Comparison of ENCODE assay signal across 21 mouse cellular contexts in genomic region chr7:120941214-120941613, GRCm38 (mm10). TPM values are rescaled to one million over a fixed set of nuclear protein-coding genes. Genes with fewer than 3 reads are reported as not detected.
"Had no signal": no experiment of that assay in that cellular context is flagged by ENCODE, and none has a peak within 500 bp of the region (broad histone marks: within the 10 kb centered on the region; RNA-seq: fewer than 3 reads in every experiment).

No protein-coding gene starts in this region.

- H3K4me1 ChIP-seq: lung, embryonic 15.5 days; midbrain, embryonic 13.5 days; midbrain, embryonic 15.5 days; neural tube, embryonic 12.5 days; stomach, embryonic 15.5 days had no signal

- ATAC-seq: lung, postnatal 0 days; midbrain, embryonic 13.5 days; midbrain, embryonic 15.5 days had no signal

- H3K27me3 ChIP-seq: lung, embryonic 15.5 days; megakaryocyte, embryonic 14.5 days; midbrain, embryonic 13.5 days; midbrain, embryonic 15.5 days; neural tube, embryonic 12.5 days; stomach, embryonic 15.5 days had no signal

- H3K27ac ChIP-seq: lung, embryonic 15.5 days; macrophage; midbrain, embryonic 13.5 days; midbrain, embryonic 15.5 days; neural tube, embryonic 12.5 days; stomach, embryonic 15.5 days; stomach, postnatal 0 days had no signal

- H3K4me3 ChIP-seq: lung, embryonic 15.5 days; megakaryocyte, embryonic 14.5 days; midbrain, embryonic 13.5 days; midbrain, embryonic 15.5 days; neural tube, embryonic 12.5 days; stomach, embryonic 15.5 days had no signal

- DNase-seq: lung, adult 2 months; lung, postnatal 14 days; lung, postnatal 36 days; right cerebral cortex, postnatal 14 days; thymus, adult 2 months; thymus, postnatal 25 days; thymus, postnatal 4 days had no signal

RNA-seq across cellular contexts. Expression of gene Mfsd13b, which starts 41.1 kb away (rescaled TPM):
- total RNA-seq: megakaryocyte progenitor cell, adult 5-6 weeks; midbrain, postnatal 0 days; monocyte, adult 5-6 weeks; neutrophil, adult 5-6 weeks had no signal
- polyA plus RNA-seq: midbrain, embryonic 13.5 days; neural tube, embryonic 14.5 days had no signal
